Mouse (Mus musculus): Measurements from ENCODE around the gene Actn1. TPM values are rescaled to one million over a fixed set of nuclear protein-coding genes. Genes with fewer than 3 reads are reported as not detected.
"Not testable (repeated sequence)": the region's sequence is repeated elsewhere in the genome, so short reads cannot be mapped to it uniquely, and the experiment has no call there.

Gene Actn1
- total RNA-seq (2014; fragmentation: Nextera tagmentation) (14.7 and 18.2 TPM in 2 replicates), total RNA-seq (2017) (10.1 and 13.9 TPM in 2 replicates)

- peak; percentile 76 for ATAC-seq (replicated peaks; ENCODE audit: poor library complexity, severe bottlenecking)
Observed at GRCm38 (mm10) chr12:80260056-80260743, at the start of gene Actn1. Actn1 (minus strand) TSS chr12:80260371.

GRCm38 (mm10) chr12:80307556-80307955 lies 47.4 kb upstream of the Actn1 start:
- no peak for ATAC-seq (replicated peaks; ENCODE audit: poor library complexity, severe bottlenecking)

GRCm38 (mm10) chr12:80304518-80304917 lies 44.3 kb upstream of the Actn1 start:
- ATAC-seq (replicated peaks; ENCODE audit: poor library complexity, severe bottlenecking) = no peak

- no peak for ATAC-seq (replicated peaks; ENCODE audit: poor library complexity, severe bottlenecking)
Observed at GRCm38 (mm10) chr12:80300833-80301456, 40.8 kb upstream of the Actn1 start.

- no peak for ATAC-seq (replicated peaks; ENCODE audit: poor library complexity, severe bottlenecking)
Observed at GRCm38 (mm10) chr12:80298714-80299113, 38.5 kb upstream of the Actn1 start.

GRCm38 (mm10) chr12:80291895-80292435 lies 31.8 kb upstream of the Actn1 start:
- no peak for ATAC-seq (replicated peaks; ENCODE audit: poor library complexity, severe bottlenecking)

- ATAC-seq (replicated peaks; ENCODE audit: poor library complexity, severe bottlenecking) = no peak
Observed at GRCm38 (mm10) chr12:80290964-80291363, 30.8 kb upstream of the Actn1 start.

GRCm38 (mm10) chr12:80290483-80290882 lies 30.3 kb upstream of the Actn1 start:
- no peak for ATAC-seq (replicated peaks; ENCODE audit: poor library complexity, severe bottlenecking)

GRCm38 (mm10) chr12:80289722-80290121 lies 29.6 kb upstream of the Actn1 start:
- ATAC-seq (replicated peaks; ENCODE audit: poor library complexity, severe bottlenecking) = peak; percentile 58

- no peak; the same call in 1 of the 2 replicates for ATAC-seq (replicated peaks; ENCODE audit: poor library complexity, severe bottlenecking)
Observed at GRCm38 (mm10) chr12:80285890-80286289, 25.7 kb upstream of the Actn1 start.

GRCm38 (mm10) chr12:80284251-80284650 lies 24.1 kb upstream of the Actn1 start:
- ATAC-seq (replicated peaks; ENCODE audit: poor library complexity, severe bottlenecking) = not testable (repeated sequence)

- ATAC-seq (replicated peaks; ENCODE audit: poor library complexity, severe bottlenecking) = no peak
Observed at GRCm38 (mm10) chr12:80278866-80279265, 18.7 kb upstream of the Actn1 start.

GRCm38 (mm10) chr12:80277428-80277827 lies 17.3 kb upstream of the Actn1 start:
- ATAC-seq (replicated peaks; ENCODE audit: poor library complexity, severe bottlenecking) = no peak

GRCm38 (mm10) chr12:80275187-80275820 lies 15.1 kb upstream of the Actn1 start:
- no peak for ATAC-seq (replicated peaks; ENCODE audit: poor library complexity, severe bottlenecking)

- no peak for ATAC-seq (replicated peaks; ENCODE audit: poor library complexity, severe bottlenecking)
Observed at GRCm38 (mm10) chr12:80273020-80273686, 13.0 kb upstream of the Actn1 start.

- no peak for ATAC-seq (replicated peaks; ENCODE audit: poor library complexity, severe bottlenecking)
Observed at GRCm38 (mm10) chr12:80271806-80272205, 11.6 kb upstream of the Actn1 start.

GRCm38 (mm10) chr12:80270924-80271323 lies 10.8 kb upstream of the Actn1 start:
- ATAC-seq (replicated peaks; ENCODE audit: poor library complexity, severe bottlenecking) = no peak

GRCm38 (mm10) chr12:80269303-80269702 lies 9.1 kb upstream of the Actn1 start:
- ATAC-seq (replicated peaks; ENCODE audit: poor library complexity, severe bottlenecking) = no peak

GRCm38 (mm10) chr12:80267962-80268361 lies 7.8 kb upstream of the Actn1 start:
- ATAC-seq (replicated peaks; ENCODE audit: poor library complexity, severe bottlenecking) = no peak

GRCm38 (mm10) chr12:80264388-80264787 lies 4.2 kb upstream of the Actn1 start:
- ATAC-seq (replicated peaks; ENCODE audit: poor library complexity, severe bottlenecking) = peak; percentile 40

Measured in granulocyte monocyte progenitor cell, adult 5-6 weeks (primary cell).